18 mouse cellular contexts compared by ENCODE assay signal in genomic region chr14:8219876-8220275, GRCm38 (mm10). TPM values are rescaled to one million over a fixed set of nuclear protein-coding genes. Genes with fewer than 3 reads are reported as not detected.
A peak's percentile ranks its signal among the peaks of the same experiment; 100 is the strongest.
DNase-seq lines count a peak whose midpoint lies in the region; ATAC-seq and TF ChIP-seq lines count a peak whose summit lies in the region.
"Had no signal": no experiment of that assay in that cellular context is flagged by ENCODE, and none has a peak within 500 bp of the region (broad histone marks: within the 10 kb centered on the region; RNA-seq: fewer than 3 reads in every experiment).

No protein-coding gene starts in this region.

- H3K27ac ChIP-seq in cerebellum, adult 2 months (ENCODE audit: insufficient read depth, low read length), result peak overlapping the region; percentile 78
- 0 out of 2 replicates have a peak overlapping the region, but pooled peaks have one; percentile 21 for H3K27ac ChIP-seq in forebrain, postnatal 0 days (ENCODE audit: low read depth, low read length)
- no peak overlapping the region for H3K27ac ChIP-seq in forebrain, embryonic 16.5 days (ENCODE audit: low read length)
- H3K27ac ChIP-seq in layer of hippocampus, adult 2 months, result peak overlapping the region; percentile 72
- no peak overlapping the region for H3K27ac ChIP-seq in midbrain, embryonic 13.5 days
- H3K27ac ChIP-seq: embryonic facial prominence, embryonic 12.5 days; forebrain, embryonic 15.5 days; heart, embryonic 13.5 days; hindbrain, embryonic 14.5 days had no signal

- peak in 1 of 2 experiments; percentile 35 for DNase-seq in cerebellum, adult 2 months
- DNase-seq in cerebellum, adult 9-11 months, result no peak
- DNase-seq in forebrain, postnatal 0 days, result peak; percentile 3
- DNase-seq in layer of hippocampus, adult 2 months (ENCODE audit: low spot score in 2 of 2), result no peak
- DNase-seq in layer of hippocampus, postnatal 36 days, result no peak
- DNase-seq: adrenal gland, adult 8-10 months; gastrocnemius, postnatal 14 days; kidney, adult 2 months had no signal

- 24% methylated on average over 11 of the region's 11 CpGs for WGBS in cerebellum, adult 2 months
- WGBS in forebrain, postnatal 0 days, result 47% methylated on average over 11 of the region's 11 CpGs
- 55% methylated on average over 11 of the region's 11 CpGs for WGBS in forebrain, embryonic 16.5 days
- WGBS in midbrain, embryonic 13.5 days, result 32% methylated on average over 11 of the region's 11 CpGs

- TF ChIP-seq POLR2A in cerebellum, adult 2 months (IDR thresholded peaks at IDR 0.05; ENCODE audit: borderline replicate concordance, insufficient read depth, low read length), result no peak

- no peaks in the 10 kb centered on the region for H3K27me3 ChIP-seq in cerebellum, adult 2 months (ENCODE audit: control insufficient read depth, insufficient read depth, low read length)
- no peaks in the 10 kb centered on the region for H3K27me3 ChIP-seq in forebrain, postnatal 0 days (ENCODE audit: insufficient read depth, low read length)
- H3K27me3 ChIP-seq in forebrain, embryonic 16.5 days (replicated peaks; ENCODE audit: control insufficient read depth, insufficient read depth, low read length), result no peaks in the 10 kb centered on the region
- peaks cover 43% of the 10 kb centered on the region for H3K27me3 ChIP-seq in midbrain, embryonic 13.5 days
- H3K27me3 ChIP-seq: embryonic facial prominence, embryonic 12.5 days; forebrain, embryonic 15.5 days; heart, embryonic 13.5 days had no signal

- peaks cover 24% of the 10 kb centered on the region; the same call in 1 of the 2 replicates for H3K4me1 ChIP-seq in cerebellum, adult 2 months (ENCODE audit: control insufficient read depth, insufficient read depth, low read length)
- peaks cover 5% of the 10 kb centered on the region; the same call in 1 of the 2 replicates for H3K4me1 ChIP-seq in forebrain, postnatal 0 days (ENCODE audit: insufficient read depth)
- peaks cover 30% of the 10 kb centered on the region for H3K4me1 ChIP-seq in forebrain, embryonic 16.5 days (replicated peaks; ENCODE audit: control insufficient read depth, insufficient read depth, low read length)
- peaks cover 33% of the 10 kb centered on the region for H3K4me1 ChIP-seq in midbrain, embryonic 13.5 days (replicated peaks)

- no peak overlapping the region for H3K9ac ChIP-seq in forebrain, postnatal 0 days
- no peak overlapping the region for H3K9ac ChIP-seq in forebrain, embryonic 16.5 days (replicated peaks; ENCODE audit: low read depth, low read length)
- no peak overlapping the region for H3K9ac ChIP-seq in midbrain, embryonic 13.5 days (replicated peaks)
- H3K9ac ChIP-seq: embryonic facial prominence, embryonic 12.5 days; forebrain, embryonic 15.5 days; heart, embryonic 13.5 days; hindbrain, embryonic 14.5 days had no signal

- no peak for TF ChIP-seq CTCF in cerebellum, adult 2 months (IDR thresholded peaks at IDR 0.05; ENCODE audit: borderline replicate concordance, insufficient read depth, low read depth, low read length)
- no peak for TF ChIP-seq CTCF in forebrain, postnatal 0 days (IDR thresholded peaks at IDR 0.05; ENCODE audit: low read depth)
- TF ChIP-seq CTCF in layer of hippocampus, adult 2 months (conservative IDR thresholded peaks at IDR 0.05), result no peak

- no peaks in the 10 kb centered on the region for H3K9me3 ChIP-seq in forebrain, postnatal 0 days (ENCODE audit: low read length)
- no peaks in the 10 kb centered on the region for H3K9me3 ChIP-seq in forebrain, embryonic 16.5 days (ENCODE audit: control insufficient read depth, low read length)
- H3K9me3 ChIP-seq in midbrain, embryonic 13.5 days, result no peaks in the 10 kb centered on the region
- H3K9me3 ChIP-seq: embryonic facial prominence, embryonic 12.5 days; forebrain, embryonic 15.5 days; heart, embryonic 13.5 days had no signal

- peak overlapping the region; percentile 18 for H3K4me3 ChIP-seq in cerebellum, adult 2 months (replicated peaks; ENCODE audit: insufficient read depth, low read depth, low read length)
- H3K4me3 ChIP-seq in forebrain, postnatal 0 days (ENCODE audit: low read depth, low read length), result no peak overlapping the region
- H3K4me3 ChIP-seq in forebrain, embryonic 16.5 days (replicated peaks; ENCODE audit: low read length), result no peak overlapping the region
- H3K4me3 ChIP-seq in layer of hippocampus, adult 2 months, result no peak overlapping the region; the same call in 1 of the 2 replicates
- no peak overlapping the region for H3K4me3 ChIP-seq in midbrain, embryonic 13.5 days (replicated peaks)
- H3K4me3 ChIP-seq: embryonic facial prominence, embryonic 12.5 days; forebrain, embryonic 15.5 days; heart, embryonic 13.5 days had no signal

- H3K4me2 ChIP-seq in forebrain, postnatal 0 days (ENCODE audit: low read depth), result no peak overlapping the region
- H3K4me2 ChIP-seq in forebrain, embryonic 16.5 days (ENCODE audit: low read length), result no peak overlapping the region
- H3K4me2 ChIP-seq in midbrain, embryonic 13.5 days (replicated peaks), result no peak overlapping the region
- H3K4me2 ChIP-seq: embryonic facial prominence, embryonic 12.5 days; forebrain, embryonic 15.5 days; heart, embryonic 13.5 days had no signal

- peaks cover 13% of the 10 kb centered on the region for H3K36me3 ChIP-seq in forebrain, postnatal 0 days (ENCODE audit: insufficient read depth)
- H3K36me3 ChIP-seq in forebrain, embryonic 16.5 days (ENCODE audit: control insufficient read depth, insufficient read depth), result no peaks in the 10 kb centered on the region
- H3K36me3 ChIP-seq in midbrain, embryonic 13.5 days, result peaks cover 13% of the 10 kb centered on the region

- ATAC-seq in forebrain, postnatal 0 days, result no peak
- ATAC-seq in forebrain, embryonic 16.5 days, result no peak
- ATAC-seq in midbrain, embryonic 13.5 days, result no peak
- ATAC-seq: forebrain, embryonic 15.5 days; intestine, embryonic 16.5 days had no signal

RNA-seq across cellular contexts. Expression of gene Kctd6, which starts 5.9 kb away (rescaled TPM):
- 35.0 and 35.8 TPM in 2 replicates for polyA plus RNA-seq in cerebellum, adult 2 months (2012; rRNA removed)
- total RNA-seq in forebrain, postnatal 0 days (2014; rRNA removed), result 19.3 and 27.0 TPM in 2 replicates
- 37.0 and 42.0 TPM in 2 replicates for polyA plus RNA-seq in forebrain, postnatal 0 days (2015; fragmentation: Nextera tagmentation; extraction: Ambion mirVana)
- 7.2 and 8.1 TPM in 2 replicates for polyA plus RNA-seq in forebrain, embryonic 16.5 days (2015; fragmentation: Nextera tagmentation; extraction: Ambion mirVana)
- 10 to 100 TPM; 69.1 to 79.4 TPM for total RNA-seq in layer of hippocampus, adult 2 months (2021)
- total RNA-seq in layer of hippocampus, postnatal 36 days (2021), result 10 to 100 TPM; 76.1 to 78.8 TPM
- polyA plus RNA-seq in midbrain, embryonic 13.5 days (2015; fragmentation: Nextera tagmentation; extraction: Ambion mirVana), result 4.6 and 5.2 TPM in 2 replicates

RNA-seq across cellular contexts. Expression of gene Acox2, which starts 39.3 kb away (rescaled TPM):
- polyA plus RNA-seq in cerebellum, adult 2 months (2012; rRNA removed), result 0.41 and 0.55 TPM in 2 replicates
- 0.14 TPM in 1 of 2 replicates, not detected in the other for total RNA-seq in forebrain, postnatal 0 days (2014; rRNA removed)
- polyA plus RNA-seq in forebrain, postnatal 0 days (2015; fragmentation: Nextera tagmentation; extraction: Ambion mirVana), result 0.31 and 0.59 TPM in 2 replicates
- 0.44 TPM in 1 of 2 replicates, not detected in the other for polyA plus RNA-seq in forebrain, embryonic 16.5 days (2015; fragmentation: Nextera tagmentation; extraction: Ambion mirVana)
- total RNA-seq in layer of hippocampus, adult 2 months (2021), result not detected
- not detected for total RNA-seq in layer of hippocampus, postnatal 36 days (2021)
- polyA plus RNA-seq in midbrain, embryonic 13.5 days (2015; fragmentation: Nextera tagmentation; extraction: Ambion mirVana), result not detected in 2 replicates
- polyA plus RNA-seq: C2C12; embryonic facial prominence, embryonic 12.5 days; forebrain, embryonic 11.5 days; forebrain, embryonic 15.5 days; heart, postnatal 0 days; hindbrain, embryonic 14.5 days had no signal

RNA-seq across cellular contexts. Expression of gene Pdhb, which starts 47.1 kb away (rescaled TPM):
- 275 and 279 TPM in 2 replicates for polyA plus RNA-seq in cerebellum, adult 2 months (2012; rRNA removed)
- total RNA-seq in forebrain, postnatal 0 days (2014; rRNA removed), result 151 and 183 TPM in 2 replicates
- polyA plus RNA-seq in forebrain, postnatal 0 days (2015; fragmentation: Nextera tagmentation; extraction: Ambion mirVana), result 249 and 263 TPM in 2 replicates
- polyA plus RNA-seq in forebrain, embryonic 16.5 days (2015; fragmentation: Nextera tagmentation; extraction: Ambion mirVana), result 249 and 250 TPM in 2 replicates
- 100 to 1,000 TPM; 176 to 185 TPM for total RNA-seq in layer of hippocampus, adult 2 months (2021)
- 100 to 1,000 TPM; 185 to 197 TPM for total RNA-seq in layer of hippocampus, postnatal 36 days (2021)
- 254 TPM in 2 replicates for polyA plus RNA-seq in midbrain, embryonic 13.5 days (2015; fragmentation: Nextera tagmentation; extraction: Ambion mirVana)

Comparison
In these comparisons a context has a peak if more than half of its experiments do, and no peak if none do; other contexts are left out.
1. H3K27ac ChIP-seq: peak in cerebellum, adult 2 months (single experiment), forebrain, postnatal 0 days (single experiment) and layer of hippocampus, adult 2 months (single experiment); none in forebrain, embryonic 16.5 days (single experiment) and midbrain, embryonic 13.5 days (single experiment).